Mouse (Mus musculus) cerebellum, adult 11-12 months (tissue): ENCODE measurements around the gene Rora.

Experiments
- DNase-seq: peaks from one replicate; pipeline ENCODE4 v3.0.0; 2022

Rora gene

DNA sequence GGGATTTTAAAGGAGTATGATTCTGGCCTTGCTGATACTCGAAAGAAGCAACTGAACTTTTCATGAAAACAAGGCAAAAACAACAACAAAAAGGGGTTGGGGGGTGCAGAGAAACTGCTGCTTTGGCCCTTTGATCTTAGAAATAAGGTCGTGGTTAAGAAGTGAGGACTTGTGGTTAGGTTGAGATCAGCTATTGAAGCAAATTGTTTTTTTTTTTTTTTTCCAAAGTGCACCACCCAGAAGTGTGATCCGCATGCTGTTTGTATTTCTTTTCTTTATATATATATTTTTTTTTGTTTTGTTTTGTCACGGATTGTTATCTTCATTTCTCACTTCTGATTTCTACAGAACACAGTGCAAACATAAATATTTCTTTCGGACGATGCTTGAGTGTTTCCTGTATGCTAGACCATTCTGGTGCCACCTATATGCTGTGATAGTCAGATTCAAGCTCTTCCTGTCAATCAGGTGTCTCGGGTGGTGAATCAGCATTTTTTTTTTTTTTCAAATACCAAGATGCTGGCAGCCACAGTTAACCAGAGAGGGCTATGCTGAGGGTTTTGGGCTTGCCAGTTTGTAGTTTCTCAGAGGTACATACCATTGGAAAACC, 644.3 kb downstream of the Rora start:
- DNase-seq, result no peak

DNA sequence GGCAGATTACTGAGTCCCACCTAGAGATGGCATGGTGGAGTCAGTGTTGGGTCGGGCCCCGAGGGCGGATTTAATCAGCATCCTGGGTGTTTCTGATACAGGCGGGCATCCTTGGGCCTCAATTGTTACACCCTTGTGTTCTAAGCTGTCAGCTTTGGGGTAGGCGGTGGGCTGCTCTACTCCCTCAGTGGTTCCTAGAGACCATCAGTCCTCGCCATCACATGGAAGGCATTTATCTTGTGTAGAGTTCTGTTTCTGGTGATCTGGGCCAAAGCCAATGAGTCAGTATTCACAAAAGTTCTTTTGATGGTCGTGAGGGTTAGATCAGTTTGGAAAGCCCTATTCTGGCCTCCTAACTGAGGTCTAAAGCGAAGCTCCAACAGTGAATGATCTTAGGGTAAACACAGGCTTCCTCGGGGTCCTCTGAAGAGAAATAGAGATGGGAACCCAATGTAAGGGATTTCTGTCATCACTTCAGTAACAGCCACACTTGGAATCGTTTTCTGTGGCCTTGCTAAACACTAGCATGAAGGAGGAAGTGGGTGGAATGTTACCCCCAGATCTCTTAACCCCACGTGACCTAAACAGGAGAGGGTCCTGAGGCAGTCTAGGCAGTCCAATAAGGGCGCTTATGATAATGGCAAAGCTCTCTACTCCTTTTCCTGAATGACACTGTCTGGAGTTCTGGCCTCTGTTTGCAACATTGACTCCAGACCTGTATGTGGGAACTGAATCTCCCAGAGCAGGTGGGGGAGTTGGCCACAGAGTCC, 645.2 kb downstream of the Rora start:
- no peak for DNase-seq

DNA sequence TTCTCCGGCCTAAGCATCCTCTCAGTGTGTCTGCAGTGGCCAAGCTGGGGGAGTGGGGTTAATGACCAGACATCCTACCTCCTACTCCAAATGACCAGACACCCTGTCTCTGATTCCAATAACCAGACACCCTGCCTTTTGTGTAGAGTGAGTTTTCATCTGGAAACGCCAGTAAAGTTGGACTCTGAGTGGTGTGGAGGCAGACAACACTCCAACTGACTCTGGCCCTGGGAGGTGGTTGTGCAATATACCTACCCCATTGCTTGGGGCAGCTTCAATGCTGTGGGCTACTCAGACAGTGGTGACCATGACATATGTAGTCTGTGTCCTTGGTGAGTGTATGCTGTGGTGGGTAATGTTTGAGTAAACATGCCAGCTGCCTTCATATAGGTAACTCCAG, 645.9 kb downstream of the Rora start:
- DNase-seq, result no peak

DNA sequence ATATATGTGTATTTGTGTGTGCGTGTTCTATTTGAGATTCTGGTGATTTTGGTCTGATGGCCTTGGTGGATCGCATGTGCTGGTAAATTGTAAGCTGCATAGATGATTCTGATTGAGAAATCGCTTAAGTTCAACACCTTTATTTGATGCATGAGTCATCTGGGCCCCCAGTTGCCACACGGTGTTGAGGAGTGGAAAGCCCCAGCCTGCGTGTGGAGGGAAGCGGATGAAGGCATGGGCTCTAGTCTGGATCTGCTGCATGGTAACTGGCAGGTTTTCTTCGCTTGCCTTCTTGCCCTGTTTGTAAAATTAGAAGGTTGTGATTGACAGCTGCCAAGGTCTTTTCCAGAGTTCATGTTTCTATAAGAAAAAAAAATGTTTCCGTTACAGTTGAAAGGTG, 646.7 kb downstream of the Rora start:
- no peak for DNase-seq

DNA sequence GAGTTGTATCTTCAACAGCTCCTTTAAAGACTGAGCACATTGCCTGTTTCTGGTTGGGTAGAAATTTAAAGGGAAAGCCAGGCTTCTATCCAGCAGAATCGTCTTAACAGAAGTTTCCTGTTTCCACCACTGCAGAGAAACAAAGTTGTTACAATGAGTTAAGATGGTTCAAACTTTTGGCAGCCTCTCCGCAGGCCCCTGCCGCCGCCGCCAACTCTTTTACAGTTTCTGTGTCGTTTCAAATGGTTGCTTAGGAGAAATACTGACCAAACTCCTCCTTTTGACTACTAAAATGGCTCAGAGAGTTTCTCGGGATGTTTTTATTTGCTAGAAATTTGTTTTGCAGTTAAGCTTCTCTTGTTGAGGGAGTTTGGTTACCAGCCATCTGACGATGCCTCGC, 647.9 kb downstream of the Rora start:
- DNase-seq, result no peak

DNA sequence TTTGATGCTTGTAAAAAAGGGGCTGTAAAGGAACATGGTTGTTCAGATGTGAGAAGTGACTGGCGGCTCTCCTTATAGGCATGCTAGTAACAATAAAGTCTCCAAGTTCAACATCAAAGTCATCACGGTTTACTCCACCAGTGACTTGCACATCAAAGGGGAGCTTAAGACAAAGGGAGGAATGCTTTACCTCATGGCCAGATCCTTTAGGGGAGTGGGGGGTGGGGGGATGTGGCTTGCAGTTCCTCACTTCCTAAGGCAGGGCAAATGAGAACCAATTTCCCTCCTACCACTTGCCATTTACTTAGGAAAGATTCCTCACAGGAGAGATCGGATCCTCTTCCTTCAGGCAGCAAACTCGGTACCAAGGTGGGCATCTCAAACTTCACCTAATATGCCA, 648.4 kb downstream of the Rora start:
- DNase-seq, result no peak

GRCm38 (mm10) chr9:69302846-69303245, 649.3 kb downstream of the Rora start:
- DNase-seq, result no peak

- DNase-seq, result no peak
Measured at GRCm38 (mm10) chr9:69303346-69303944, 649.9 kb downstream of the Rora start.

DNA sequence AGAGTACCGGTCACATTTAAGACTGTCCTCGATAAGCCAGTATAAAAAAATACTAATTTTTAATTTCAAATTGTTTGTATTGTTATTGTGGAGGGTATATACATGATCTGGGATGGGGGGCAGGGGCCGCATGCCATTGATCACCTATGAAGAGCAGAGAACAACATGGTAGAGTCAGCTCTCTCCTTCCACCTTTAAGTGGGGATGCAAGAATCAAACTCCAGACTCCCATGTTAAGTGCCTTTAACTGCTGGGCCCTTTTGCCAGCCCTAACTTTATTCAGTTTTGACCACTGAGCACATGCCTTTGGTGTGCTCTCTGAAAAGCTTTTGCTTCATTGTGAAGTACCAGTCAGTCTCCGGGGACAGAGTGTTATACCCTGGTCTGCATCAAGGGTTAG, 650.4 kb downstream of the Rora start:
- no peak for DNase-seq

DNA sequence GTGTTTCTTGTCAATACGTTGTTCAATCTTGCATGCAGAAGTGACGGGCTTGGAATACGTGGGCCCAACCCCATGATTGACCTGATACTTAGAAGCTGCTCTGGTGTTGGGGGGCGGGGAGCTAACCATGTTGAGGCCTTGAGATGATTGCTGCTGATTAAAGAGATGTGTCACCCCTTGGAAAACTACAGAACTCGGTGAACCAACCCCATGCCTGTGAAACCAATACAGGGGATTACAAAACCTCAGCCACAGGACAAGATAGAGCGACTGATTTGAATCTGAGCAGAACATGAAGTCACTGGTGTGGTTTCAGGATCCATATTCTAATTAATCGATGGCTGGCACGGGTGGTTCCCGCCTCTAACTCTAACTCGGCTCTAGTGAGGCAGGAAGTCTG, 650.9 kb downstream of the Rora start:
- DNase-seq, result no peak

DNA sequence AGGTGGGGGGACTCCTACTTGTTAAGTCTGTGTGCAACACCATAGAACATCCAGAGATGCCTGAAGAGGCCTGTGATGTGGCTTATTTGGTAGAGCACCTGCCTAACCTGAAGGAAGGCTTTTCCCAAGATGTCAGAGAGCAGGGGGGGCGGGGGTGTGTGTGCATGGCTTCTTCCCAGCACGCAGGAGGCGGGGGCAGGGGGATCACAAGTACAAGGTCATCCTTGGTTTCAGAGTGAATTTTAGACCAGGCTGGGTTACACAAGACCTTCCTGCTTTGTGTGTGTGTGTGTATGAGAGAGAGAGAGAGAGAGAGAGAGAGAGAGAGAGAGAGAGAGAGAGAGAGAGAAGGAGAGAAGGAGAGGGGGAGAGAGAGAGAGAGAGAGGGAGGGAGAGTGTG, 651.4 kb downstream of the Rora start:
- DNase-seq, result no peak

GRCm38 (mm10) chr9:69306734-69307528, 653.3 kb downstream of the Rora start:
- no peak for DNase-seq

GRCm38 (mm10) chr9:69307974-69308373, 654.4 kb downstream of the Rora start:
- no peak for DNase-seq

GRCm38 (mm10) chr9:69310524-69310923, 656.9 kb downstream of the Rora start:
- no peak for DNase-seq

DNA sequence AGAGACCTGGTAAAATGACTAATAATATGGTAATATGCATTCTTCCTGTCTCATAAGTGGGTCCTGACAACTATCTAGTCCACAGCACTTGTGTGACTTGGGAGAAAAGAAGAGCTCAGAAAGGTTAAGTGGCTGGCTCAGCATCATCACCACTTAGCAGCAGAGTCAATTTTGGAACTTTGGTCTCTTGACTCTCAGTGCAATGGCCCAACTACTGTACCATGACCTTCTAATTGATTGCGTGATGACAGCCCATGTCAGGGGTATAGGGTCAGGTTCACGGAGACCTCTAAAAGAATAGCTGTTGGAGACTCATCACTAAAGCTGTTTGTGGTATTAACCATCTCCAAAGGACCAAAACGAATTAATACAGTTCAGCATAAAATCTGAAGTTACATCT, 659.7 kb downstream of the Rora start:
- DNase-seq, result no peak

DNA sequence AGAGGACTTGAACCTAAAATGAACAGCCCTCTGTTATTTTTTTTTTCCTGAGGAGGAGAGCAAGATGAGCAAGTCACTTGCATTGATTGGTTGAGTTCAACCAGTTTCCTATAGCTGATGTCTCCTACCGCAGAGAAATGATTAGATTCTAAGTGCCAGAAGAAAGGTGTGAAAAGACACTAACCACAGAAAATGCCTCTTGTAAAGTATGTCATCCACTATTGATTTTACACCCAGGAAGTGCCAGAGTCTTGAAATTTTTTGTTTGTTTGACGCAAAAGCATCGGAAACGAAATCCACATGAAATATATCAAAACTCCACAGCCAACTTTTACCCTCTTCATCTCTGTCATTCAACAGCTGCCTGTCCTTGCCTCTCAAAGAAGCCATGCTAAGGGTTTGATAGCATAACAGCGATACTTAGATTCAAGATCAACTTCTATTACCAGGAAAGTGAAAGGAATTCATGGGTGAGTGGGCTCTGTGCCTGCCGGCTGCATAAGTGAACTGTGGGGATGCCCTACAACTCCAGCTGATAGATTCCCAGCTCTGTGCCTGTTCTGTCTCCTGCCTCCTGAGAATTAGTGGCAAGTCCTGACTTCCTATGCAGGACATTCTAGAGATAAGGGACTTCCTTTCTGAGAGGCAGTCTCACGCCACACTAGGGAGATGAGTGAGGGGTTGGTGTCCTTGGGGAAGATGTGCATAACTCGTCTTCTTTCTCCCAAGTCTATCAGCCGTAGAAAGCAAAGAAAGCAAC, 661.0 kb downstream of the Rora start:
- DNase-seq, result no peak

DNA sequence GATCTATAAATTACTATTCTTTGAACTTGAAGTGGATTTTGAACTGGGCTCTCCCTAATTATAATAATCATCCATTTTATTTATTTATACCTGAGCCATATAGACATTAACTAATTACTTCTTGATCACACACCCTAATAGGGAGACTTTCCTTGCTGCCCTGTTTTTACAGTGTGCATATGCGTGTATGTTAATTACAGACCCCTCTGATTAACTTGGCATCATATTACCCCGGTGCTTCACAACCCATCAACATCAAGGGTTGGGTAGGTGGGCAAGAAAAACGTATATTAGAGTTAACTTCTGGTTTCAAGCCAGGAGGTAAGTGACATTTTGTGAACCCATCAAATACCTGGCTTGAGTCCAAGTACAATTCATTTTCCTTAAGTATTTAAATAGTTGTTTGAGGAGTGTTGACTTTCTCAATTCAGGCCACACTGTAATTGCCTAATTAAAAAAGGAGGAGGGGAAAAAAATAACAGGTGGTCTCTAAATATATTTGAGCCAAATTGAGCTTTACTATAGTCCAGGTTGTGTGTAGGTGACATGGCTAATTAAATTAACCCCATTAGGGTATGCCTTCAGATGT, 664.0 kb downstream of the Rora start:
- DNase-seq, result no peak

DNA sequence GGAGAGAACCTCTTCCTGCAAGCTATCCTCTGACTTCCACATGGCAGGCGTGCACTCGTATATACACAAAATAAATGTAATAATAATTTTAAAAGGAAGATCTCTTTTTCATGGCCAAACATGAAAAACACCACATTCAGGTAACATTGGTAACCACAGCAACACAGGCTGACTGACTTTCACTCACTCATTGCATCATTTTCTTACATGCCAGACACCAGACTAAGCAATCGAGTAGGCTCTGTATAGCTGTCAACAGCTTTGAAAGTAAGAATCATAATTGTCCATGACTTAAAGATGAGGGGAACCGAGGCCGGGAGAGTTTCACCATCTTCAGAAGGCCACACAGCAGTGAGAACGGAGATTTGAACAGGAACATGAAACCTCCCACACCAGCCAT, 665.8 kb downstream of the Rora start:
- no peak for DNase-seq

GRCm38 (mm10) chr9:69319913-69320634, 666.5 kb downstream of the Rora start:
- no peak for DNase-seq

DNA sequence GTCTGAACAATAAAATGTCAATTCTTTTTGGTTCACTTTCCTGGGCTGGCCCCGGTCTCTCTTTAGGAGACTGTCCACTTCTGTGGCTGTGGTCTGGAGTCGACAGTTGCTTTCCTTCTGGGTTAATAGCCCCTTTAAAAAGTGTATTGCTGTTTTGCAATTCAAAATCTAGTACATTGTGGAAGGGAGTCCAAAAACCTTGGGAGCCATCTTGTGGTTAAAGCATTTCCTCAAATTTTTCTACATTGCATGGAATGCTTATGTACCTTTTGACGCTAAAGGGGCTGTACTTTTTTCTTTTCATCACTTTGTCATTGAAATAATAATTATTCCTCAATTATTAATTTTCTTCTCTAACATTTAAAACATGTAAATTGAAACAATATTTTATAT, 667.0 kb downstream of the Rora start:
- no peak for DNase-seq

GRCm38 (mm10) chr9:69321956-69322355, 668.4 kb downstream of the Rora start:
- DNase-seq, result no peak

GRCm38 (mm10) chr9:69323831-69324230, 670.2 kb downstream of the Rora start:
- no peak for DNase-seq
